Mouse (Mus musculus) spleen, adult 2 months (tissue): ENCODE results near the gene Snx20. TPM values are rescaled to one million over a fixed set of nuclear protein-coding genes. Genes with fewer than 3 reads are reported as not detected.

Experiments used
- DNase-seq, 2 experiments: peaks; one replicate each; pipeline versions ENCODE4 v3.0.0 to v3.0.0-alpha.2; 2012 to 2021; ENCODE audit warnings: low spot score in 2 of 2, low read depth in 1 of 2
- H3K27ac ChIP-seq: fragments of 200-500 bp; 2 replicates; pipeline ENCODE4 v1.5.1; 2012; ENCODE audit warnings: low read length, inconsistent platforms; ENCODE audit not compliant: insufficient read depth
- H3K27me3 ChIP-seq: fragments of 200-500 bp; 2 replicates; pipeline ENCODE4 v1.6.1; 2012; ENCODE audit warnings: mild to moderate bottlenecking, moderate library complexity, low read length, inconsistent platforms; ENCODE audit not compliant: control insufficient read depth, insufficient read depth
- H3K36me3 ChIP-seq: fragments of 200-500 bp; 2 replicates; pipeline ENCODE4 v1.6.1; 2012; ENCODE audit warnings: mild to moderate bottlenecking, low read length, inconsistent platforms; ENCODE audit not compliant: control insufficient read depth, insufficient read depth
- H3K4me1 ChIP-seq: fragments of 200-500 bp; 2 replicates; pipeline ENCODE4 v1.6.1; 2011; ENCODE audit warnings: inconsistent platforms; ENCODE audit not compliant: control insufficient read depth, insufficient read depth, insufficient read length
- H3K4me3 ChIP-seq: fragments of 200-500 bp; 2 replicates; pipeline ENCODE4 v1.5.1; 2011; ENCODE audit warnings: mild to moderate bottlenecking, inconsistent platforms; ENCODE audit not compliant: insufficient read depth, insufficient read length; ENCODE audit errors: extremely low read depth
- CTCF ChIP-seq: fragments of 200-500 bp; IDR thresholded peaks from 2 replicates; pipeline ENCODE4 v1.5.1; 2011; ENCODE audit warnings: mild to moderate bottlenecking, inconsistent platforms; ENCODE audit not compliant: insufficient read depth, insufficient read length, insufficient replicate concordance; ENCODE audit errors: extremely low read depth
- POLR2A ChIP-seq: fragments of 200-500 bp; IDR thresholded peaks from 2 replicates; pipeline ENCODE4 v1.6.1; 2011; ENCODE audit warnings: low read depth, low read length, inconsistent platforms
- WGBS: fragments of 180-500 bp; shearing (Covaris S2); methylation state at CpG from one replicate; pipeline ENCODE4 v1.1.7; 2018; 5-methylcytosine and 5-hydroxymethylcytosine counted together
- polyA plus RNA-seq: library from polyadenylated mRNA; depleted of rRNA; stranded (reverse); fragments of >200 nt; gene quantifications from 2 replicates; pipeline ENCODE4 v1.2.3, GENCODE M21; 2012

Snx20 gene
- polyA plus RNA-seq, 1 experiment, result 63.8 TPM

DNA sequence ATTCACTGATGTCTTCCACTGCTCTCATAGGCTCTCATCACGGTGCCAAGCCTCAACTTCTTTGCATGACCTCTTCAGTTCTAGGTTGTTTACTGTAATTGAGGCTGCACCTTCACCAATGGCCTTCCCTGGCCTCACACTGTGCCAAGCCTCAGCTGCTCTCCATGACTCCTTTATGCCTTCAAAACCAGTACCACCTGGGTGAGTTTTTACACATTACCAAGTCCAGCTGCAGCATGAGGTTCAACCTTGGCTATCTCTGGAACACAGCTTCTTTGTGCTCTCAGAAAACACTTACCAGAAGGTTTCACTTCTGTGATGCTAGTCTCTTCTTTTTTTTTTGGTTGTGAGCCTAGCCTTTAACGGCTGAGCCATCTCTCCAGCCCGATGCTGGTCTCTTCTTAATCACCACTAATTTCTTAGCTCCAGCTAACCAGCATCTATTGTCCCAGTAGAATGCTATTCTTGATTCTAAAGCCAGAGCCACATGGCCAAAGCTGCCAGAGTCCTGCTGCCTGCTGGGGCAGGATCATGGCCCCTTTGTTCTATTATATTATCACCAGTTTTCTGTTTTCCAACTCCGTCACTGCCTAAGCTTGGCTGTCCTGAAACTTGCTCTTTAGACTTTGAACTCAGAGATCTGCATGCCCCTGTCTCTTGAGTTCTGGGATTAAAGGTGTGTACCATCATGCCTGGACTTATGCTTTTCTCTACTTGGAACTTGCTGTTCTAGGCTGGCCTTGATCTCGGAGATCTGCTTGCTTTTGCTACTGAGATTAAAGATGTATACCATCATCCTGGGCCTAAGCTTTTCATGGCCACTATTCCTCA, 7.0 kb upstream of the Snx20 start:
- TF ChIP-seq POLR2A (no peak), CTCF (no peak)
- Histone ChIP-seq H3K27ac (peak overlapping the region; percentile 49; the same call in 1 of the 2 replicates), H3K27me3 (no peaks in the 10 kb centered on the region), H3K36me3 (no peaks in the 10 kb centered on the region), H3K4me3 (no peak overlapping the region), H3K4me1 (peaks cover 26% of the 10 kb centered on the region; the same call in 1 of the 2 replicates)
- no peak for DNase-seq
- 56% methylated on average over 5 of the region's 5 CpGs for whole genome bisulfite sequencing

DNA sequence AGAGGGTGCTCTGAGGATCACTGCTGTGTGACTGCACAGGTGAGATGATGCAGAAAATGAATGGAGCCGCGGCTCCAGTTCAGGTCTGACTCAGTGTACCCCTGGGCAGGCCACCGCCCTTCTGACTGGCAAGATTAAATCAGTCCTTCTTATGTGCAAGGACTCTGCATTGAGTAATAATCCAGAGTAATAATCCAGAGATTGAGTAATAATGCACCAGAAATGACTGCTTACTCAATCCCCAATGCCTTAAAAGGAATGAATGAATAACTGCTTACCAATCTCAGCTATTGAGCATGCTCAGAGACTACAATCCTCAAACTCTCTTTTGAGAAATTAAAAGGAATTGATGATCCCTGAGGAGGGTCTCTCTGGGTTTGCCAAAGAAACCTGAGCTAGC, 3.0 kb upstream of the Snx20 start:
- WGBS, result 75% methylated on average over 3 of the region's 3 CpGs
- no peak for DNase-seq
- H3K4me1 ChIP-seq, result peaks cover 28% of the 10 kb centered on the region; the same call in 1 of the 2 replicates
- no peak for TF ChIP-seq POLR2A
- TF ChIP-seq CTCF, result no peak
- H3K27ac ChIP-seq, result peak overlapping the region; percentile 74
- no peaks in the 10 kb centered on the region for H3K36me3 ChIP-seq
- H3K4me3 ChIP-seq, result no peak overlapping the region
- no peaks in the 10 kb centered on the region for H3K27me3 ChIP-seq

- 42% methylated on average over 9 of the region's 9 CpGs for WGBS
- no peaks in the 10 kb centered on the region for H3K27me3 ChIP-seq
- TF ChIP-seq POLR2A (no peak; the same call in 1 of the 2 replicates), CTCF (no peak)
- H3K4me1 ChIP-seq, result peaks cover 36% of the 10 kb centered on the region; the same call in 1 of the 2 replicates
- H3K27ac ChIP-seq, result peak overlapping the region; percentile 86
- H3K4me3 ChIP-seq, result peak overlapping the region; percentile 12; the same call in 1 of the 2 replicates
- peaks cover under 1% of the 10 kb centered on the region; the same call in 1 of the 2 replicates for H3K36me3 ChIP-seq
- peak; percentile 72 to 84 for DNase-seq
Observed at GRCm38 (mm10) chr8:88637092-88638000, 1.4 kb upstream of the Snx20 start.

- Histone ChIP-seq H3K27ac (peak overlapping the region; percentile 64), H3K4me1 (peaks cover 33% of the 10 kb centered on the region; the same call in 1 of the 2 replicates), H3K4me3 (peak overlapping the region; percentile 15; the same call in 1 of the 2 replicates), H3K27me3 (no peaks in the 10 kb centered on the region), H3K36me3 (peaks cover 24% of the 10 kb centered on the region)
- DNase-seq, result peak in 1 of 2 experiments; percentile 51
- TF ChIP-seq CTCF, result no peak
- no peak for TF ChIP-seq POLR2A
- 40% methylated on average over 7 of the region's 7 CpGs for WGBS
Observed at GRCm38 (mm10) chr8:88633343-88633765, 2.6 kb downstream of the Snx20 start.

- Histone ChIP-seq H3K4me3 (no peak overlapping the region), H3K4me1 (peaks cover 27% of the 10 kb centered on the region), H3K36me3 (peaks cover 39% of the 10 kb centered on the region), H3K27me3 (no peaks in the 10 kb centered on the region), H3K27ac (no peak overlapping the region)
- TF ChIP-seq POLR2A (no peak), CTCF (peak; percentile 29; the same call in 1 of the 2 replicates)
- DNase-seq, result no peak
Observed at GRCm38 (mm10) chr8:88631081-88631480, 4.8 kb downstream of the Snx20 start.

GRCm38 (mm10) chr8:88630225-88630624, 5.7 kb downstream of the Snx20 start:
- H3K36me3 ChIP-seq, result peaks cover 40% of the 10 kb centered on the region
- H3K27ac ChIP-seq, result no peak overlapping the region
- H3K4me1 ChIP-seq, result peaks cover 27% of the 10 kb centered on the region
- no peak for DNase-seq
- WGBS, result 85% methylated on average over 4 of the region's 4 CpGs
- H3K4me3 ChIP-seq, result no peak overlapping the region
- TF ChIP-seq POLR2A, result no peak
- no peak for TF ChIP-seq CTCF
- H3K27me3 ChIP-seq, result no peaks in the 10 kb centered on the region
